Mouse (Mus musculus) cortical plate, adult 2 months (tissue): Measurements from ENCODE around the gene Lrp2. TPM values are rescaled to one million over a fixed set of nuclear protein-coding genes. Genes with fewer than 3 reads are reported as not detected.
A peak's percentile ranks its signal among the peaks of the same experiment; 100 is the strongest.

Experiments
- H3K27ac ChIP-seq: fragments of 200-500 bp; 2 replicates; pipeline ENCODE4 v1.5.1; 2012; ENCODE audit warnings: low read length, control low read depth, inconsistent platforms; ENCODE audit not compliant: insufficient read depth
- H3K4me1 ChIP-seq: fragments of 200-500 bp; 2 replicates; pipeline ENCODE4 v1.6.1; 2011; ENCODE audit warnings: low read length; ENCODE audit not compliant: control insufficient read depth, insufficient read depth
- H3K4me3 ChIP-seq: fragments of 200-500 bp; 2 replicates; pipeline ENCODE4 v1.5.1; 2011; ENCODE audit warnings: mild to moderate bottlenecking, low read length, control low read depth; ENCODE audit not compliant: insufficient read depth
- CTCF ChIP-seq: fragments of 200-500 bp; IDR thresholded peaks from 2 replicates; pipeline ENCODE4 v1.5.1; 2011; ENCODE audit warnings: mild to moderate bottlenecking, control low read depth, low read length; ENCODE audit not compliant: insufficient read depth; ENCODE audit errors: extremely low read depth
- POLR2A ChIP-seq: fragments of 200-500 bp; IDR thresholded peaks from 2 replicates; pipeline ENCODE4 v1.6.1; 2011; ENCODE audit warnings: mild to moderate bottlenecking, low read length, control low read depth; ENCODE audit not compliant: insufficient read depth; ENCODE audit errors: extremely low read depth
- polyA plus RNA-seq: library from polyadenylated mRNA; depleted of rRNA; stranded (reverse); fragments of >200 nt; gene quantifications from 2 replicates; pipeline ENCODE4 v1.2.3, GENCODE M21; 2012

Lrp2 gene
- polyA plus RNA-seq, 1 experiment = 0.10 TPM

- TF ChIP-seq POLR2A (no peak), CTCF (no peak)
- Histone ChIP-seq H3K4me1 (no peaks in the 10 kb centered on the region), H3K4me3 (no peak overlapping the region), H3K27ac (no peak overlapping the region)
Observed at GRCm38 (mm10) chr2:69612237-69612636, 26.4 kb upstream of the Lrp2 start.

DNA sequence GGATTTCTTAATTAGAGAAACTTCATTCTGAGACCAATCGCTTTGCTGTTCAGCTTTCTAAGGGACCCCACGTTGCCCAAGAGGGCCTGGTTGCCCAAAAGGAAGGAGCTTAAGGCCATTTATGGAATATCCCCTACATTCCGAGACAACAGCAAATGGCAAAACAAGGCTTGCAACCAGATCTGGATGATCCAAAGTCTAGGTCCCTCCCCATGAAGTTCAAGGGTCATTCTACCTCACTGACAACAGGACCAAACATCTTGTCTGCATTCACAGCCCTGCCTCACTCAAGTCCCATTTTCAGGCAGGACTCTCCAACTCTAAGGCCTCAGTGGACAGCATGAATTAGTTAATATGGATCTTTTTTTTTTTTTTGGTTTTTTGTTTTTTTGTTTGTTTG, 20.8 kb upstream of the Lrp2 start:
- no peak overlapping the region for H3K4me3 ChIP-seq
- TF ChIP-seq POLR2A (no peak), CTCF (no peak)

GRCm38 (mm10) chr2:69603726-69604393, 18.0 kb upstream of the Lrp2 start:
- TF ChIP-seq POLR2A (no peak), CTCF (no peak)
- no peak overlapping the region for H3K27ac ChIP-seq
- no peaks in the 10 kb centered on the region for H3K4me1 ChIP-seq
- H3K4me3 ChIP-seq = no peak overlapping the region

More for the DNA sequence above, 20.8 kb upstream of the Lrp2 start:
- H3K4me1 ChIP-seq = no peaks in the 10 kb centered on the region
- no peak overlapping the region for H3K27ac ChIP-seq

DNA sequence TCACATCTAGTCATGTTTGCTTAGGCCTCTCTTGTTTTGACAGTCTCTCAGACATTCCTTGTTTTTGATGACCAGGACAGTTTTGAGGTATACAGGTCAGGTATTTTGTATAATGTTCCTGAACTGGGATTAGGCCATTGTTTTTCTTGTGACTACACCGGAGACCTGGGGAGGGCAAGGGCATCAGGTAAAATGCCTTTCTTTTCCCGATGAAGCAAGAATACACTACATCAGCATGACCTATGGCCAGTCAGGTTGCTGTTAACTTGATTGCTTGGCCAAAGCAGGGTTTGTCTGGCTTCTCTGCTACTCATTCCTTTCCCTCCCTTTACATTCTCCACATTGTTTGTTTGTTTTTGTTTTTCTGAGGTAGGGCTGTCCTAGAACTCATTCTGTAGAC, 7.3 kb upstream of the Lrp2 start:
- TF ChIP-seq CTCF (no peak), POLR2A (no peak)
- H3K4me1 ChIP-seq = no peaks in the 10 kb centered on the region
- no peak overlapping the region for H3K4me3 ChIP-seq
- H3K27ac ChIP-seq = no peak overlapping the region

- H3K4me3 ChIP-seq = no peak overlapping the region
- no peak overlapping the region for H3K27ac ChIP-seq
- no peaks in the 10 kb centered on the region for H3K4me1 ChIP-seq
- TF ChIP-seq CTCF (no peak), POLR2A (no peak)
Observed at GRCm38 (mm10) chr2:69592536-69592935, 6.7 kb upstream of the Lrp2 start.

GRCm38 (mm10) chr2:69591966-69592505, 6.2 kb upstream of the Lrp2 start:
- Histone ChIP-seq H3K4me1 (no peaks in the 10 kb centered on the region), H3K4me3 (no peak overlapping the region), H3K27ac (no peak overlapping the region)
- TF ChIP-seq CTCF = no peak
- TF ChIP-seq POLR2A = no peak

DNA sequence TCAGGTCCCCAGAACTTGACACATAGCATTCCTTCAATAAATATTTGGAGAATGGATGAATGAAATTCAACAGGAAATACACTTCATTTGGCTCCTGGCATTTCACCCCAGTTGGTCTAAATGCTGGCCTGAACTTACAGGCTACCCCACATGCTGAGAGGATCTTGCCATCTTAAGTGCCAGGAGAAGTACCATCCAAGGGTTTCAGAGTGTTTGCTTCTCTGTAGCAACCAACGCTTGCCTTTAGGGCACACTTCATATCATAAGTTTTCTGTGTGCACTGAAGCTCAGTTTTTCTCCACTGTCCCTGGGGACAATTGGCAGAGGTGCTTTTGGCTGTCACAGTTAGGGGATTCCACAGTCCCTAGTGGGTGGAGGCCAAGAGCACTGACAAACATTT, 4.7 kb upstream of the Lrp2 start:
- TF ChIP-seq CTCF = no peak
- no peak for TF ChIP-seq POLR2A

GRCm38 (mm10) chr2:69587896-69588295, 2.0 kb upstream of the Lrp2 start:
- Histone ChIP-seq H3K4me1 (no peaks in the 10 kb centered on the region; the same call in 1 of the 2 replicates), H3K4me3 (peak overlapping the region; percentile 23; the same call in 1 of the 2 replicates), H3K27ac (no peak overlapping the region)
- TF ChIP-seq POLR2A (no peak), CTCF (no peak)

More for the DNA sequence above, 4.7 kb upstream of the Lrp2 start:
- H3K27ac ChIP-seq = no peak overlapping the region
- H3K4me3 ChIP-seq = no peak overlapping the region
- no peaks in the 10 kb centered on the region for H3K4me1 ChIP-seq

- Histone ChIP-seq H3K4me3 (peak overlapping the region; percentile 1; the same call in 1 of the 2 replicates), H3K4me1 (no peaks in the 10 kb centered on the region; the same call in 1 of the 2 replicates), H3K27ac (no peak overlapping the region)
- no peak for TF ChIP-seq CTCF
- TF ChIP-seq POLR2A = no peak
Observed at GRCm38 (mm10) chr2:69586821-69587728, 1.2 kb upstream of the Lrp2 start.
